Mouse (Mus musculus): ENCODE results near the gene Gm17455.

Gene Gm17455

GRCm38 (mm10) chr10:60354881-60355677, 44.4 kb upstream of the Gm17455 start:
- no peak overlapping the region for H3K4me3 ChIP-seq (replicated peaks; ENCODE audit: low read length)
- no peaks in the 10 kb centered on the region for H3K9me3 ChIP-seq (ENCODE audit: low read length)
- H3K27me3 ChIP-seq (ENCODE audit: insufficient read depth, low read length), result 0 out of 2 replicates have a peak, but pooled peaks cover 4% of the 10 kb centered on the region
- TF ChIP-seq CTCF (conservative IDR thresholded peaks at IDR 0.05; ENCODE audit: low read length) (no peak), POU5F1 (IDR thresholded peaks at IDR 0.05; ENCODE audit: borderline replicate concordance, low read length) (no peak), NANOG (IDR thresholded peaks at IDR 0.05; ENCODE audit: borderline replicate concordance, low read length) (no peak)
- H3K36me3 ChIP-seq (ENCODE audit: insufficient read depth, low read length), result no peaks in the 10 kb centered on the region
- H3K4me1 ChIP-seq (replicated peaks; ENCODE audit: low read depth, low read length), result peaks cover 37% of the 10 kb centered on the region

GRCm38 (mm10) chr10:60357441-60357840, 42.1 kb upstream of the Gm17455 start:
- TF ChIP-seq NANOG (IDR thresholded peaks at IDR 0.05; ENCODE audit: borderline replicate concordance, low read length), result no peak
- no peak for TF ChIP-seq CTCF (conservative IDR thresholded peaks at IDR 0.05; ENCODE audit: low read length)
- no peak for TF ChIP-seq POU5F1 (IDR thresholded peaks at IDR 0.05; ENCODE audit: borderline replicate concordance, low read length)

GRCm38 (mm10) chr10:60357901-60358300, 41.6 kb upstream of the Gm17455 start:
- TF ChIP-seq CTCF (conservative IDR thresholded peaks at IDR 0.05; ENCODE audit: low read length) (no peak), NANOG (IDR thresholded peaks at IDR 0.05; ENCODE audit: borderline replicate concordance, low read length) (no peak), POU5F1 (IDR thresholded peaks at IDR 0.05; ENCODE audit: borderline replicate concordance, low read length) (no peak)
- 0 out of 2 replicates have a peak, but pooled peaks cover 6% of the 10 kb centered on the region for H3K27me3 ChIP-seq (ENCODE audit: insufficient read depth, low read length)
- no peaks in the 10 kb centered on the region for H3K36me3 ChIP-seq (ENCODE audit: insufficient read depth, low read length)
- no peaks in the 10 kb centered on the region for H3K9me3 ChIP-seq (ENCODE audit: low read length)
- no peak overlapping the region for H3K4me3 ChIP-seq (replicated peaks; ENCODE audit: low read length)
- H3K4me1 ChIP-seq (replicated peaks; ENCODE audit: low read depth, low read length), result peaks cover 11% of the 10 kb centered on the region

More at GRCm38 (mm10) chr10:60357441-60357840, 42.1 kb upstream of the Gm17455 start:
- Histone ChIP-seq H3K27me3 (ENCODE audit: insufficient read depth, low read length) (0 out of 2 replicates have a peak, but pooled peaks cover 6% of the 10 kb centered on the region), H3K4me3 (replicated peaks; ENCODE audit: low read length) (no peak overlapping the region), H3K9me3 (ENCODE audit: low read length) (no peaks in the 10 kb centered on the region), H3K36me3 (ENCODE audit: insufficient read depth, low read length) (no peaks in the 10 kb centered on the region), H3K4me1 (replicated peaks; ENCODE audit: low read depth, low read length) (peaks cover 16% of the 10 kb centered on the region)

- TF ChIP-seq CTCF (conservative IDR thresholded peaks at IDR 0.05; ENCODE audit: low read length), result no peak
- TF ChIP-seq NANOG (IDR thresholded peaks at IDR 0.05; ENCODE audit: borderline replicate concordance, low read length), result no peak
- no peak for TF ChIP-seq POU5F1 (IDR thresholded peaks at IDR 0.05; ENCODE audit: borderline replicate concordance, low read length)
- H3K36me3 ChIP-seq (ENCODE audit: insufficient read depth, low read length), result no peaks in the 10 kb centered on the region
- no peaks in the 10 kb centered on the region for H3K9me3 ChIP-seq (ENCODE audit: low read length)
- H3K27me3 ChIP-seq (ENCODE audit: insufficient read depth, low read length), result 0 out of 2 replicates have a peak, but pooled peaks cover 6% of the 10 kb centered on the region
- H3K4me3 ChIP-seq (replicated peaks; ENCODE audit: low read length), result no peak overlapping the region
- peaks cover 3% of the 10 kb centered on the region; the same call in 1 of the 2 replicates for H3K4me1 ChIP-seq (replicated peaks; ENCODE audit: low read depth, low read length)
Measured at GRCm38 (mm10) chr10:60358776-60359175, 40.8 kb upstream of the Gm17455 start.

- H3K36me3 ChIP-seq (ENCODE audit: insufficient read depth, low read length), result no peaks in the 10 kb centered on the region
- no peaks in the 10 kb centered on the region for H3K4me1 ChIP-seq (replicated peaks; ENCODE audit: low read depth, low read length)
- TF ChIP-seq CTCF (conservative IDR thresholded peaks at IDR 0.05; ENCODE audit: low read length), result no peak
- TF ChIP-seq POU5F1 (IDR thresholded peaks at IDR 0.05; ENCODE audit: borderline replicate concordance, low read length), result no peak
- no peak for TF ChIP-seq NANOG (IDR thresholded peaks at IDR 0.05; ENCODE audit: borderline replicate concordance, low read length)
- 0 out of 2 replicates have a peak, but pooled peaks cover 6% of the 10 kb centered on the region for H3K27me3 ChIP-seq (ENCODE audit: insufficient read depth, low read length)
- H3K4me3 ChIP-seq (replicated peaks; ENCODE audit: low read length), result no peak overlapping the region
- no peaks in the 10 kb centered on the region for H3K9me3 ChIP-seq (ENCODE audit: low read length)
Measured at GRCm38 (mm10) chr10:60361615-60362309, 37.8 kb upstream of the Gm17455 start.

GRCm38 (mm10) chr10:60362310-60362628, 37.3 kb upstream of the Gm17455 start:
- Histone ChIP-seq H3K27me3 (ENCODE audit: insufficient read depth, low read length) (0 out of 2 replicates have a peak, but pooled peaks cover 6% of the 10 kb centered on the region), H3K4me3 (replicated peaks; ENCODE audit: low read length) (no peak overlapping the region)
- TF ChIP-seq POU5F1 (IDR thresholded peaks at IDR 0.05; ENCODE audit: borderline replicate concordance, low read length), result no peak
- no peak for TF ChIP-seq NANOG (IDR thresholded peaks at IDR 0.05; ENCODE audit: borderline replicate concordance, low read length)
- no peak for TF ChIP-seq CTCF (conservative IDR thresholded peaks at IDR 0.05; ENCODE audit: low read length)

GRCm38 (mm10) chr10:60363426-60363825, 36.1 kb upstream of the Gm17455 start:
- no peak for TF ChIP-seq NANOG (IDR thresholded peaks at IDR 0.05; ENCODE audit: borderline replicate concordance, low read length)
- no peak for TF ChIP-seq CTCF (conservative IDR thresholded peaks at IDR 0.05; ENCODE audit: low read length)
- no peak for TF ChIP-seq POU5F1 (IDR thresholded peaks at IDR 0.05; ENCODE audit: borderline replicate concordance, low read length)
- no peaks in the 10 kb centered on the region for H3K36me3 ChIP-seq (ENCODE audit: insufficient read depth, low read length)

More at GRCm38 (mm10) chr10:60362310-60362628, 37.3 kb upstream of the Gm17455 start:
- Histone ChIP-seq H3K36me3 (ENCODE audit: insufficient read depth, low read length) (no peaks in the 10 kb centered on the region), H3K9me3 (ENCODE audit: low read length) (no peaks in the 10 kb centered on the region), H3K4me1 (replicated peaks; ENCODE audit: low read depth, low read length) (no peaks in the 10 kb centered on the region)

GRCm38 (mm10) chr10:60367145-60367544, 32.4 kb upstream of the Gm17455 start:
- Histone ChIP-seq H3K9me3 (ENCODE audit: low read length) (no peaks in the 10 kb centered on the region), H3K27me3 (ENCODE audit: insufficient read depth, low read length) (peaks cover 5% of the 10 kb centered on the region; the same call in 1 of the 2 replicates), H3K36me3 (ENCODE audit: insufficient read depth, low read length) (no peaks in the 10 kb centered on the region), H3K4me3 (replicated peaks; ENCODE audit: low read length) (no peak overlapping the region), H3K4me1 (replicated peaks; ENCODE audit: low read depth, low read length) (no peaks in the 10 kb centered on the region)
- no peak for TF ChIP-seq NANOG (IDR thresholded peaks at IDR 0.05; ENCODE audit: borderline replicate concordance, low read length)
- no peak for TF ChIP-seq POU5F1 (IDR thresholded peaks at IDR 0.05; ENCODE audit: borderline replicate concordance, low read length)
- no peak for TF ChIP-seq CTCF (conservative IDR thresholded peaks at IDR 0.05; ENCODE audit: low read length)

More at GRCm38 (mm10) chr10:60363426-60363825, 36.1 kb upstream of the Gm17455 start:
- Histone ChIP-seq H3K9me3 (ENCODE audit: low read length) (no peaks in the 10 kb centered on the region), H3K4me1 (replicated peaks; ENCODE audit: low read depth, low read length) (no peaks in the 10 kb centered on the region), H3K27me3 (ENCODE audit: insufficient read depth, low read length) (0 out of 2 replicates have a peak, but pooled peaks cover 6% of the 10 kb centered on the region), H3K4me3 (replicated peaks; ENCODE audit: low read length) (no peak overlapping the region)
